Mouse (Mus musculus) CD4-positive helper T cell, adult 2 months (primary cell): ENCODE measurements around the gene Itgb1.

Experiments used
- DNase-seq: peaks from one replicate; pipeline ENCODE4 v3.0.0-alpha.2; 2012; ENCODE audit warnings: low read depth, missing footprints, low spot score

Itgb1 gene

GRCm38 (mm10) chr8:128681970-128682369 is 3.5 kb upstream of the Itgb1 start:
- no peak for DNase-seq

GRCm38 (mm10) chr8:128684609-128685506 is 596 bp upstream of the Itgb1 start:
- DNase-seq = peak; percentile 35

- no peak for DNase-seq
These were observed 1.1 kb downstream of the Itgb1 start for GRCm38 (mm10) chr8:128686429-128686990.

- no peak for DNase-seq
These were observed 3.2 kb downstream of the Itgb1 start for GRCm38 (mm10) chr8:128688679-128689078.

- no peak for DNase-seq
These were observed 4.6 kb downstream of the Itgb1 start for GRCm38 (mm10) chr8:128690056-128690455.

GRCm38 (mm10) chr8:128696701-128697397 is 11.4 kb downstream of the Itgb1 start:
- DNase-seq = no peak

GRCm38 (mm10) chr8:128697945-128698344 is 12.5 kb downstream of the Itgb1 start:
- no peak for DNase-seq

- DNase-seq = no peak
These were observed 18.9 kb downstream of the Itgb1 start for GRCm38 (mm10) chr8:128704376-128704775.

GRCm38 (mm10) chr8:128704836-128705235 is 19.4 kb downstream of the Itgb1 start:
- no peak for DNase-seq

GRCm38 (mm10) chr8:128709261-128709660 is 23.8 kb downstream of the Itgb1 start:
- DNase-seq = peak; percentile 74

- no peak for DNase-seq
These were observed 30.7 kb downstream of the Itgb1 start for GRCm38 (mm10) chr8:128716184-128716583.

GRCm38 (mm10) chr8:128724819-128725218 is 39.4 kb downstream of the Itgb1 start:
- peak; percentile 26 for DNase-seq

- DNase-seq = no peak
These were observed 41.8 kb downstream of the Itgb1 start for GRCm38 (mm10) chr8:128727213-128727612.

GRCm38 (mm10) chr8:128732254-128732653 is 46.8 kb downstream of the Itgb1 start:
- no peak for DNase-seq

- no peak for DNase-seq
These were observed 48.7 kb downstream of the Itgb1 start for GRCm38 (mm10) chr8:128734118-128734517.

- DNase-seq = no peak
These were observed 50.2 kb downstream of the Itgb1 start for GRCm38 (mm10) chr8:128735692-128736091.
